Mouse (Mus musculus) kidney, postnatal 14 days (tissue): ENCODE results near the gene Kirrel2.
A peak's percentile ranks its signal among the peaks of the same experiment; 100 is the strongest.
"Not testable (repeated sequence)": the region's sequence is repeated elsewhere in the genome, so short reads cannot be mapped to it uniquely, and the experiment has no call there.

ENCODE experiments used
- DNase-seq: peaks from one replicate; pipeline ENCODE4 v3.0.0; 2022; ENCODE audit warnings: mixed read lengths

Kirrel2 gene

DNA sequence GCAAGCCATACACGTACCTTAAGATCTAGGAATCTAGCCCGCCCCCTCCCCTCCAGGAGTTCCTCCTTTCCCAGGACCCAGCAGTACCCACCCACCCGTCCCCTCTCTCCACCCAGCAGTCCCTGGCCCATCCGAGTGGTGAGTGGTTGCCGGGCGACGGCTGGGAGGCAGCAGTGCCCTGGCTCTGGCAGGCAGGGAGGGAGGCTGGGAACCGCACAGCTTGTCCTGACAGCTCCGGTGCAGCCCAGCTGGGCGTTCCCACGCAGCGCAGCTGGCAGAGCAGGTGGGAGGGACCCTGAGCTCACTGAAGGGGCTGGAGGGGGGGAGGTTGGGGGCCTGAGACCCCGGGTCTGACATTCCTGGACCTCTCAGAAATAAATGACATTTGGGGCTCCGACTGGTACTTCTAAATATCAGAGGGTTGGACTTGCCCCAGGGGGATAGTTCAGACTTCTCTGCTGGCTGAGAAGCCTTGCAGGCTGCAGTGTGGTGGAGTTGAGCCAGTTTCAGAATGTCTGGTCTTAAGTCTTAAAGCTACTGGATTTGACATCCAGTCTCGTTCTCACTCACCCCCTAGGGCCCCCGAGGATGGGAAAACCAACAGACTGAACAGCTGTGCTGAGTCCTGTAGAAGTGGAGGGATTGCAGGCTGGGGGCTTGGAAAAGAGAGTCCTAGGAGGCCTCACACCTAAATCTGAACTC is at the start of gene Kirrel2, which contains the start of gene Nphs1:
Kirrel2 (minus strand) TSS at position 62 of the 702 bp plus-strand sequence.
Nphs1 (plus strand) TSS at position 687 of the 702 bp plus-strand sequence.
- DNase-seq, result peak; percentile 22

DNA sequence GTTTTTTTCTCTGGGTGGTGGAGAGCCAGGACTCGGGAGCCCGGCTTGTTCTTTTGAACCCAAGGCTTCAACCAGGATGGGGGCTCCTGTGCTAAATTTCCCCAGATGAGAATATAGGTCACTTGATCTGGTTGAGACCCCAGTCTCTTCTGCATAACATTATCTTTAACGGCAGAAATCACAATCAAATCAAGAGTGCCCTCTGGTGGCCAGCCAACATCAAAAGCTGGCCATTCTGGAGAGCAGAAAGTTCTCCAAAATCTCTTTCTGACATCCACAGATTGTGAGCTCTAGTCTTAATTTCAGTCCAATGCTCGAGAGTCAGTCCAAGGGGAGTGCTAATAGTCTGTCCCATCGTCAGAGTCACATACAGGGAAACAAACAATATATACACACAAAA is 43.7 kb upstream of the Kirrel2 start:
- DNase-seq, result not testable (repeated sequence)

DNA sequence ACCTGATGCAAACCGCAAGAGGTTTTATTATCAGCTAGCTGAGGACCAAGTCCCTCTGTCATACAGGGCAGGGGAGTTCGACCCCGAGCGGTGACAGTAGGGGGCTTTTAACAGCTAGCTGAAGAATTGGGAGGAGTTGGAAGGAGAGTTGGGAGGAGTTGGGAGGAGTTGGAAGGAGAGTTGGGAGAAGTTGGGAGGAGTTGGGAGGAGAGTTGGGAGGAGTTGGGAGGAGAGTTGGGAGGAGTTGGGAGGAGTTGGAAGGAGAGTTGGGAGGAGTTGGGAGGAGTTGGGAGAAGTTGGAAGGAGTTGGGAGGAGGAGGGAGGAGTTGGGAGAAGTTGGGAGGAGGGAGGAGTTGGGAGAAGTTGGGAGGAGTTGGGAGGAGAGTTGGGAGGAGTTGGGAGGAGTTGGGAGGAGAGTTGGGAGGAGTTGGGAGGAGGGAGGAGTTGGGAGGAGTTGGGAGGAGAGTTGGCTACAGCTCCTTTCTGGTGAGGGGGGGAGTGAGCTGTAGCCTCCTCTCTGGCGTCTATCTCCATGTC is 38.1 kb upstream of the Kirrel2 start:
- peak; percentile 53 for DNase-seq

DNA sequence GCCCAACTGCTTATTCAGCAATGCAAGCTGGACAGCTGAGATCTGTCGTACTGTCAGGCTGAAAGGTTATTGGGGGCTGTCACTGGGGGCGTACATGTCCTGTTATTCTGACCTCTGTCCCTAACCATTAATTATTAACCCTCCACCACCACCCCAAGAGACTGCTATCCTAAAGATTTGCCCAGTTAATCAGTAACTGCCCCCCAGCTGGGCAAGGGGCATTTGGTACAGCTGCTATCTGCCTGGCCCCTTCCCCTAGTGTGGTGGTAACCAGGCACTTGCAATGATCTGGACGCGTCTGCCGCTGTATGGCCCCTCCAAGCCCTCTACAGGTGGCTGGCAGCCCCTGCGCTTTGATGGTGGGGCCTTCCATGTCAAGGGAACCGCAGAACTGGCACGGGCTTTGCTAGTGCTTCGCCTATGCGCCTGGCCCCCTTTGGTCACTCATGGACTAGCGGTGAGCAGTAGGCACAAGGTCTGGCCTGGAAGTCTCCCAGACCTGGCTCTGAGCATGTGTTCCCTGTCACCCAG is 36.0 kb upstream of the Kirrel2 start, which contains the start of gene Prodh2:
Prodh2 (plus strand) TSS at position 222 of the 531 bp plus-strand sequence.
- peak; percentile 81 for DNase-seq

DNA sequence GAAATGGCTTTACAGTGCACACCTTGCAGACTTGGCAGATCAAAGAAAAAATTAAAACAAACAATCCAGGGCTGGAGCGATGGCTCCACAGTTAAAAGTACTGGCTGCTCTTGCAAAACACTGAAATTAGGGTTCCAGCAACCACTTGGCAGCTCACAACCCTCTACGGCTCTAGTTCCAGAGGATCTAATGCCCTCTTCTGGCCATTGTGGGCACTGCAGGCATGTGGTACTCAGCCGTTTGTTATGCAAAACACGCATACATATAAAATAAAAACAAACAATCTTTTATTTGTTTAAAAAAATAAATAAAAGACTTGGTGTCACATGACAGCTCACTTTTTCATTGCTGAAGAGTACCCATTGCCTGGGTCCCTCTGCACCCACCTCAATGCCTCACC is 35.3 kb upstream of the Kirrel2 start:
- DNase-seq, result peak; percentile 85

DNA sequence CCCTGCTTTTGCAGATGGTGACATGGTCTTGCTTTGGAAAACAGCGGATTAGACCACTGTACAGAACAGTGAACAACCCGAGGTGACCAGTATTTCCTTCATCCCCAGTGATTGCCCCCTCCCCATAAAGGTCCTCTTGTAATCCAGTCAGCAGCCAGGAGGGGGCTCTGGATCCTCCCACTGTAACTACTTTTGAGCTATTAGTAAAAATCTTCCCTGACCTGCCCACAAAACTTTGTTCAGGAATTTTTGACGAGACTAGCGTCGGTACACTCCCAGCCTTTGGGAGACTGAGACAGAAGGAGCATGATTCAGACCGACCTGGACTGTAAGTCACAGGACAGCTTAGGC is 33.4 kb upstream of the Kirrel2 start:
- no peak for DNase-seq

DNA sequence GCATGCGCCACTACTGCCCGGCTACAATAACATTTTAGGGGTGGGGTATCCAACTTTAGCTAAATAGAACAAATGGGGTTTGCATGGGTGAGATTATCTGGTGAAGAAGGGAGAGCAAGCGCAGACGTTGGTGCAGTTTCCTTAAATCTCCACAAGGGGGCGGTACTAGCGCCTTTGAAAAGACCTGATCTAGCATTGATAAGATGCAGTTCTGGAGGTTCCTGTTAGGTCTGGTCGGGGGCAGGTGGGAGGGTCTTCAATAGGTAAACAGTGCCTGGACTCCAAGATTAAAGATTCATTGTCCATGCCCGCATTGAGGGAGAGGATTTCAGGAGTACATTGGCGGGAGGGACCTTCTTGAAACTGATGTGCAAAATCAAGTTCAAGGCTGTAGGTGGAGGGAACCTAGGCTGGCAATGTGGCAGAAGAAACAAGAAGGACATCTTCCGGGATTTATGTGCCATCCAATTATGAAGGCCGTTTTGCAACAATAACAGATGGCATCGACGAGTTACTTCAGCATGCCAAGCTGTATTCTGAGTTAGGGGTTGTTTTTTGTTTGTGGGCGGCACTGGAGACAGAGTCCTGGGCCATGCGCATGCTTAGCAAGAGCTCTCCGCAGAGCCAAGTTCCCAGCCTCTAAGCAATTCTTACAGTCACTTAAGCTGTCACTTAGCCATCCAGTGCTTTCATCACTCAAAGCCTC is 32.9 kb upstream of the Kirrel2 start:
- peak; percentile 32 for DNase-seq

DNA sequence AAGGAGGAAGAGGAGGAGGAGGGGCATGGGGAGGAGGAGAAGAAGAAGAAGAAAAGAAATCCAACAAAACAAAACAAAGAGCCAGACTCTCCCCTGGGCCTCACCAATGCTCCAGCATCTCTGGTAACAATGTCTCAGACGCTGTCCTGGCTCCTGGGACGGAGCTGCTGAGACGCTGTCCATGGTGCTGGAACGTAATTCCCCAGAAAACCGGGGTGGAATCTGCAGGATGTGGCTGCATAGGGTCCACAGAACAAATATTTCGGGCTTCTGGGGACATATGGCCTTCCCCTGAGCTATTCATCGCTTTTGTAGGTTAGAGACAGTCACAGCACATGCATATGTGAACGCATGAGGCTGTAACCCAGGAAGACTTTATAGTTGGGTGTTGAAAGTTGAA is 26.8 kb upstream of the Kirrel2 start:
- DNase-seq, result peak; percentile 42

DNA sequence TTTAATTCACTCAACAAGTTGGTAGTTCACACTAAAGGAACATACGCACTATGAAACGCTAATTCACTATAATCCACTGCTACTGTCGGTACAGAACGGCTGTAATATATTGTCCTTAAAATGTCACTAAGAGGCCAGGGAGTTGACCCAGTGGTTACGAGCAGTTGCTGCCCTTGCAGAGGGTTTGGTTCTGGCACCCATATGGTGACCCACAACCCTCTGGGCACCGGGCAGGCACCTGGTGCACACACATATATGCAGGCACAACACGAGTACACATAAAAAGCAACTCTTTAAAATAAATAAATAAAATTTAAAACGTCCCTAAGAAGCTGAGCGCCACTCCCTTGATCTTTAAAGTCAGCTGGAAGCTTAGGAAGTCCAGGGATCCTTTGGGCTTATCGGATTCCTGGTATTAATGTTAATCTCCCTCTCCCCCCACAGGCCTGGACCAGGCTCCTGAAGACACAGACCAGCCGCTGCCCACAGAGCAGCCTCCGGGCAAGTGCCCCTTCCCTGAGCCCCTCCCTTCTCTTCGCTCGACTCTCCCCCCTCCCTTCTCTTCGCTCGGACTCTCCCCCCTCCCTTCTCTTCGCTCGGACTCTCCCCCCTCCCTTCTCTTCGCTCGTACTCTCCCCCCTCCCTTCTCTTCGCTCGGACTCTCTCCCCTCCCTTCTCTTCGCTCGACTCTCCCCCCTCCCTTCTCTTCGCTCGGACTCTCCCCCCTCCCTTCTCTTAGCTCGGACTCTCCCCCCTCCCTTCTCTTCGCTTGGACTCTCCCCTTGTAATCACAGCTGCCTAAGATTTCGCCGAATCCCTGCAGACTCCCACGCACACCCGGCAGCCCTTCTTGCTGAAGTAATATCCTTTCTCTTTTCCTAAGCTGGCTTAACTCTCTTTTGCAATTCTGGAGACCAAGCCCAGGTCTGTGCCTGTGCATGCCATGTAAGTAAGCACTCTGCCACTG is 20.2 kb upstream of the Kirrel2 start:
- DNase-seq, result no peak

DNA sequence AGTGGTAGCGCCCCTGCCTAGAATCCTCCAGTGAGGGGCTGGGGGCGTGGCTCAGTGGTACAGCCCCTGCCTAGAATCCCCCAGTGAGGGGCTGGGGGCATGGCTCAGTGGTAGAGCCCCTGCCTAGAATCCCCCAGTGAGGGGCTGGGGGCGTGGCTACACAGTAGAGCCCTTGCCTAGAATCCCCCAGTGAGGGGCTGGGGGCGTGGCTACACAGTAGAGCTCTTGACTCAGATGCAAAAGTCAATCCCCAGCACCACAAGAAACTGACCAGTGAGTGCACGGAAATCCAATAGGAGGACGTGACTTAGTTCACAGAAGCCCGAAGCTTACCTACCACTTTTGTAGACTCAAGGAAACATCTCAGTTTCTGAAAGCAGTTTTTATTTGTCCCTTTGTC is 18.6 kb upstream of the Kirrel2 start:
- DNase-seq, result not testable (repeated sequence)

DNA sequence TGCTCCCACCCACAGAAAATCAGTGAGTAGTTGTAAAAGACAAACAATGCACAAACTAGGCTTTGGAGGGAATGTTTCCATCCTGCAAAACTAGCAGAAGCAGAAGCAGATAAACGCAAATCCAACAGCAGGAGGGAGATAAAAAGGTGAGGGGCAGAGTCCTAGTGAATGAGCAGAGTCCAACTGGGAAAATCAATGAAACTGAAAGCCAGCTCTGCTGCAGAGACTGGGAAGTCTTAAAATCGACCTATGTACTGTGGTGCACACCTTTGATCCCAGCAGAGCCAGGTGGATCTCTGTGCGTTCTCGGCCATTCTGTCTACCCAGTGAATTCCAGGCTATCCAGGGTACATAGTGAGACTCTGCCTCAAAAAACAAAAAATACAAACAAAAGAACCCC is 17.5 kb upstream of the Kirrel2 start:
- no peak for DNase-seq

DNA sequence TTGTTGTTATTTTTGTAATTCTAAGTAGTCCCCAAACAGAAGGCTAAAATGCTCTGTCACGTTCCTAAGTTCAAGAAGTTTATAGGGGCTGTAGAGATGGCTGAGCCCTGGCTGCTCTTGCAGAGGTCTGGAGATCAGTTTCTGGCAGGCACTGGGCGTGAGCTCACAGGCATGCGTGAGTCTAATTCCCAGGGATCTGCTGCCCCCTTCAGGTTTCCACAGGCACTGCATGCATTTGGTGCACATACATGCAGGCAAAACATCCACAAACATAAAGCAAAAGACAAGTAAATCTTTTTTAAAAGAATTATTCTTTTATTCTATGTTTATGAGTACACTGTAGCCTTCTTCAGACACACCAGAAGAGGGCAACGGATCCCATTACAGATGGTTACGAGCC is 14.9 kb upstream of the Kirrel2 start:
- DNase-seq, result no peak

DNA sequence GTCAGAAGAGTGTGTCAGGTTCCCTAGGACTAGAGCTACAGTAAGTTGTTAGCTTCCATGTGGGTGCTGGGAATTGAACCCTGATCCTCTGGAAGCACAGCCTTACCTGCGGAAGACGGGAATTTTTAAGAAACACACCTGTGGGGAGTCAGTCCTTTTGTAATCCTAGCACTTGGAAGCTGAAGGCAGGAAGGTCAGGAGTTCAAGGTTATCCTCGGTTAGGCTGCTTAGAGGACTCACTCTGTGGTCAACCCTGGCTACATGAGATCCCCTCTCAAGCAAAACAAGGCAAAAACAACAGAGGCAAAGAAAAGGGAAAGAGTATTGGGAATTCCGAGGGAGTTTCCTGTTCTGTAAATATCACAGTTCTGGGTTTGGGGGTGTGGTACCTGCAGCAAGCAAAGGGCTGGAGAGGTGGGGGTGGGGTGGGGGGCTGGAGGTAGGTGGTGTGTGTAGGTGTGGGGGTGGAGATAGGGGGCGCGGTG is 7.4 kb upstream of the Kirrel2 start:
- no peak for DNase-seq

DNA sequence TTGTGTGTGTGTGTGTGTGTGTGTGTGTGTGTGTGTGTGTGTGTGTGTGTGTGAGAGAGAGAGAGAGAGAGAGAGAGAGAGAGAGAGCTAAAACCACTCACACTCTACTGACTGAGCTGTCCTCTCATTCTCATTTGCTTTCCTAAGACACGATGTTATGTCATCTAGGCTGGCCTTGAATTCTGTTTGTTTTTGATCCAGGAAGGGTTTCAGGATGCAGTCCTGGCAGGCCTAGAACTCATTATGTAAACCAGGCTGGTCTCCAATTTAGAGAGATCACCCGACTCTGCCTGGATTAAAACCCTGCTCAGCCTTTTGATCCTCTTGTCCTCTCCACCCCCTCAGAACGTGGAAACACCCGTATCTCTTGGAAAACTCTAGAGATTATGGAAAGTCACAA is 6.5 kb upstream of the Kirrel2 start:
- no peak for DNase-seq

DNA sequence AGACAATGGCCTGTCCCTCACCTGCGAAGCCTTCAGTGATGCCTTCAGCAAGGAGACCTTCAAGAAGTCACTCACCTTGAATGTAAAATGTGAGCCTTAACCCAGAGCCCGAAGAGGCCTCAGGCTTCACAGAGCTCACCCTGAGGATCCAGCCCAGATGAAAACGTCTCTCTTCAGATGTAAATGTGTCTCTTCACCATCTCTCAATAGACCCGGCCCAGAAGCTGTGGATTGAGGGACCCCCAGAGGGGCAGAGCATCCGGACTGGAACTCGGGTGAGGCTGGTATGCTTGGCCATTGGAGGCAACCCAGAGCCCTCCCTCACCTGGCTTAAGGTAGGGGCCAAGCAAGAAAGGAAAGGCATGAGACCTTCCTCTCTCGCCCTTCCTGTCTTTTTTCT is 6.1 kb upstream of the Kirrel2 start:
- no peak for DNase-seq

DNA sequence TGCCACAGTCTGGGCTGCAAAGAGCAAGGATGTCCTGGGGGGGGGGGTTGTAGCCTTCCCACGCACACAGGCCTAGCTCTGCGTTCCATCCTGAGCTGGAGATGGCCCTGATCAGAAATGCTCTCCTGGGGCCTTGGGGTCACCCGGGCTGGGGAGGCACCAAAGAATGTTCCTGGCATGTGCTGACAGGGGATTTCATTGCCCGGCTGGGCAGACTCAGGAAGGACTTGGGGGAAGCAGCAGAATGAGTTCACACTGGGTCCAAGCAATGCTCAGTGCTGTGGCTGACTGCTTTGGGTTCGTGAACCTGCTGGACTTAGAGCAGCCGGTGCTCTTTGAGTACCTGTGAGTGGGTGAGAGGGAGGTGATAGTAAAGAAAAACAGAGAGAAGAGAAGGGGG is 2.0 kb upstream of the Kirrel2 start:
- peak; percentile 16 for DNase-seq

DNA sequence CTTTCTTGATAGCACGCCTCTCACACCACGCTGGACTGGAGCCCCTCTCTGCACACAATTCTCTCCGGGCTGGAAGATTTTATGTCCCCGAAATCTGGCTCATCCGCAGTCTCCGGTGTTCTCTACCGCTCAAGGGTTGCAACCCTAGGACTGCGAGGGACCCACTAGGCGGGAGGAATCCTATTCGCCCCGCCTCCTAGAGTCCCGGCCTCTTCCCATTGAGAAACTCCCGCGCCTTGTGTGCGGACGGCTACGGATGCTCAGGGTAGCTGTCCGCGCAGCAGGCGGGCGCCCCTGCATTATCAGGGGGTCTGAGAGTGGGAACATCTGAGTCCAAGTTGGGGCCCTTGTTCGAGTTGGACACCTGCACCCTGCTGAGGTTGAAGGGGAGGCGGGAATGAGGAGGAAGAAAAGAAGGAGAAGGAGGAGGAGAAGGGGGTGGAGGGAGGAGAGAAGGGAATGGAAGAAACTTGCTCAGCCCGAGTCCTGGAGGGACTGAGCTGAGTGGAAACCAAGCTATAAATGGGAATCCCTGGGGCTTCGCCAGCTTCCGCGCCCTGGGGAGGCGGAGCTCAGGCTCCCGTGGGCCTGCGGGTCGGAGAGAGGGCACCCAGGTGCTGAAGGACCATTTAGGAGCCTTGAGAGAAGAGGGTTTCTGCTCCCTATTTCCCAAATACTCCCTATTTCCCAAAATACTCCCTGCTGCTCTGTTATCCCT is 420 bp downstream of the Kirrel2 start:
- no peak for DNase-seq

DNA sequence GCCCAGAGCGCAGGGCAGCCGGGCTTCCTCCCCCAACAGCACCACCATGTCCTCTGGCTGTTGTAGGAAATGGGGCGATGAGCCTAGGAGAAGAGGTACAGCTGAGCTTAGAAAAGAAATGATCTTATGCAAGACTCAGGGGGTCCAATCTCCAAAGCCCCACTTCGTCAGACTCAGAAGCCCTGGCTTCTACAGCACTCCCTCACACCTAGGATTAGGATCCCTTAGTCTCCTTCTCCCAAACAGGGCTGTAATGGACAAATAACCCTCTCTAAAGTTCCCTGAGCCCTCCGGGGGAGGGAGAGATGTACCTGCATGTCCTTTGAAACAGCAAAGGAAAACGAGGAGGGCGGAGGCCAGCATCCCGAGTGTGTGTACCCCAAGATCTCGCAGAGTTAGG is 1.0 kb downstream of the Kirrel2 start:
- DNase-seq, result no peak

DNA sequence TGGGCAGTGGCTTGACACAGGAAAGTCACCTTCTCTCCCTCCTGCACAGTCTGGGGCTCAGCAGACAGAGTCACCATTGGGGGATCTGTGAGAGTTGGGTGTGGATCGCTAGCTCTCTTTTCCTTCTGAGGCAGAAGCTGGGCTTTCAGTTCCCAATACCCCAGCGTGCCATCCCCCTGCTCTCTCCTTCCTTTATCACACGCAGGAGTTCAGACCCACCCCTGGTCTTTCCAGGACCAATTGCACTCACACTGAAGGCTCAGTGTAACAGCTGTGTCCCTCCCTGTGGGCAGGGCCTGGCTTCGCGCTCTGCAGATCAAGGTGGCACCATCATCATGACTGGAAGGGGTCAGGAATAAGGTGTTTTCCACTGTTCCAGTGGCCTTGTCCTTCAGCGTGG is 3.2 kb downstream of the Kirrel2 start:
- no peak for DNase-seq

DNA sequence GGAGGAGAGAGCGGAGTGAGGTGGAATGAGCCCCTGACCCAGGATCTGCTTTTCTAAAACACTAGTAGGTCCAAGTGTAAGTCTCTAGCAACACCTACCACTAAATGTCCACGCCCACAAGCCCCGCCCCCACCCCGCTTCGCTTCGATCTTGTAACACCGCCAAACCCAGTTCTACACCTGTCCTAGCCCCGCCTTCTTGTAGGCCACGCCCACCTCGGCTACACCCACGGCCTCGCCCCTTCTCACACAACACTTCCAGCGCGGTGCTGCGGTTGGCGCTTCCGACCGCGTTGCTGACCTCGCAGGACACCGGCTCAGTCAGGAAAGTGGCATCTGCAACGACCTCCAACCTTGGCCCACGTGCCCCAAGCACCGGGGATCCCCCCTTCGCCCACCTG is 3.7 kb downstream of the Kirrel2 start:
- DNase-seq, result peak; percentile 68

DNA sequence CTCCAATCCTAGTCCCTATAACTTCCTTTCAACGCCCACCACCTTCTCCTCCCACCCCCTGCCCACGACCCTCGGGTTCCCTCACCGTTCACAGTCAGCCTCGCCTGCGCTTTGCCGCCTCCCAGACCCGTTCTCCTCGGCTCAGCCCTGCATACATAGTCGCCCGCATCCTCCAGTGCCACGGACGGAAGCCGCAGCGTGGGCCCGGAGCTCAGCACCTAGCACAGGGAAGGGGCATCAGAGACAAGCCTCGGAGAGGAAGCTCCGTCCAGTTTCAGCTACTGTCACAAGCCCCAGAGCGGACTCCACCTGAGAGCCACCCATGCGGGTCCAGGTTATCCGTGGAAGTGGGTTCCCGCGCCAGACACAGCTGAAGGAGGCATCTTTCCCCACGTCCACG is 4.2 kb downstream of the Kirrel2 start:
- no peak for DNase-seq

DNA sequence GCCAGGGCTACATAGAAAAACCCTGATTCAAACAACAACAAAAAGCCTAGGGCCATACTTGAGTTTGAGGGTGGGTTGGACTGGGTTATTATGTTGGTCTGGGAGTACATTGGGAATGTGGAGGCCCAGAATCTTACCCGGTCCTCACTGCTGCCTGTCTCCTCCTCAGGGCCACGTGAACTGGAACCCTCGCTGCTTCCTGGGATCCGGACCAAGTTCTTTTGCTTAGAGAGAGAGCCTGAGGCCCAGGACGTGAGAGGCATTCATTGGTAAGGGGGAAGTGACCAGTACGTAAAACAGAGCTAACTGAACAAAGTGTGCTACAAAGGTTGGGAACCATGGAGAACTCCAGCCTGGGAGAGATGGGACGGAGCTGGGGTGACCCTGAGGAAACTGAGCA is 7.2 kb downstream of the Kirrel2 start:
- no peak for DNase-seq
